Mouse (Mus musculus) forebrain, embryonic 15.5 days (tissue): ENCODE data around the gene Ly9. TPM values are rescaled to one million over a fixed set of nuclear protein-coding genes. Genes with fewer than 3 reads are reported as not detected.

Experiments
- ATAC-seq: fragments of 200-750 bp; cut with Nextera tagmentation; replicated peaks from 2 replicates; pipeline ENCODE4 v1.8.0; 2017; ENCODE audit warnings: mild to moderate bottlenecking, moderate TSS enrichment, moderate library complexity
- H3K27ac ChIP-seq: fragments of 300-500 bp; sonication (generic); replicated peaks from 2 replicates; pipeline ENCODE4 v1.5.1; 2015; ENCODE audit warnings: mild to moderate bottlenecking, inconsistent platforms
- H3K27me3 ChIP-seq: fragments of 300-500 bp; sonication (generic); 2 replicates; pipeline ENCODE4 v1.6.1; 2015; ENCODE audit warnings: inconsistent platforms
- H3K36me3 ChIP-seq: fragments of 300-500 bp; sonication (generic); 2 replicates; pipeline ENCODE4 v1.6.1; 2015; ENCODE audit warnings: mild to moderate bottlenecking, inconsistent platforms
- H3K4me1 ChIP-seq: fragments of 300-500 bp; sonication (generic); 2 replicates; pipeline ENCODE4 v1.6.1; 2015; ENCODE audit warnings: inconsistent platforms
- H3K4me2 ChIP-seq: fragments of 300-500 bp; sonication (generic); replicated peaks from 2 replicates; pipeline ENCODE4 v1.6.1; 2015; ENCODE audit warnings: mild to moderate bottlenecking, inconsistent platforms
- H3K4me3 ChIP-seq: fragments of 300-500 bp; sonication (generic); 2 replicates; pipeline ENCODE4 v1.5.1; 2015; ENCODE audit warnings: mild to moderate bottlenecking, inconsistent platforms
- H3K9ac ChIP-seq: fragments of 300-500 bp; sonication (generic); replicated peaks from 2 replicates; pipeline ENCODE4 v1.6.1; 2015; ENCODE audit warnings: mild to moderate bottlenecking, inconsistent platforms
- H3K9me3 ChIP-seq: fragments of 300-500 bp; sonication (generic); 2 replicates; pipeline ENCODE4 v1.6.1; 2016; ENCODE audit warnings: inconsistent platforms
- WGBS: fragments of 180-500 bp; shearing (Covaris S2); methylation state at CpG from one replicate; pipeline ENCODE4 v1.1.7; 2015; ENCODE audit warnings: mixed read lengths; 5-methylcytosine and 5-hydroxymethylcytosine counted together
- polyA plus RNA-seq: library from polyadenylated mRNA; unstranded; fragments of >200 nt; fragmentation: Nextera tagmentation; extraction: Ambion mirVana; gene quantifications from 2 replicates; pipeline ENCODE4 v1.2.1, GENCODE M21; 2015

Gene Ly9
- polyA plus RNA-seq = 0.37 TPM in 1 of 2 replicates, not detected in the other

DNA sequence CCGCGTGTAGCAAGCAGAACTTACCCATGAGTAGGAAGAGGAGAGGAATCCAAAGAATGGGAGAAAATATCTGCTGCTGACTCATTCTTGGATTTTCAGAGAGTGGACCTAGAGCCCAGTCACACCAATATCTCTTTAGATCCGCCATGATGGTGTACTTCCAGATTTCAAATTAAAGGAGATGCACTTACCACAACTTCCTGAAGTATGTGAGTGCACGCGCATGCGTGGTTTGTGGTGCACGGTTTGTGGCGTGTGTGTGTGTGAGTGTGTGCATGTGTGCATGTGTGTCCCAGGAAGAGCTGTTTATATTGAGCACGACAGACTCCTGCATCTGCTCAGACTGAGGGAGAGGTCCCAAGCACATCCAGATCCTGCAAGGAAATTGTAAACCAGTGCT, at the start of gene Ly9:
Ly9 (minus strand) TSS at position 235 of the 400 bp plus-strand sequence.
- Histone ChIP-seq H3K4me3 (no peak within 1 kb of the TSS), H3K9me3 (no peaks in the 10 kb centered on the region), H3K36me3 (no peaks in the 10 kb centered on the region), H3K4me2 (no peak within 1 kb of the TSS), H3K9ac (no peak within 1 kb of the TSS), H3K27ac (no peak within 1 kb of the TSS), H3K27me3 (no peaks in the 10 kb centered on the region), H3K4me1 (no peaks in the 10 kb centered on the region)
- ATAC-seq = no peak
- WGBS = 89% methylated on average over 9 of the region's 9 CpGs

DNA sequence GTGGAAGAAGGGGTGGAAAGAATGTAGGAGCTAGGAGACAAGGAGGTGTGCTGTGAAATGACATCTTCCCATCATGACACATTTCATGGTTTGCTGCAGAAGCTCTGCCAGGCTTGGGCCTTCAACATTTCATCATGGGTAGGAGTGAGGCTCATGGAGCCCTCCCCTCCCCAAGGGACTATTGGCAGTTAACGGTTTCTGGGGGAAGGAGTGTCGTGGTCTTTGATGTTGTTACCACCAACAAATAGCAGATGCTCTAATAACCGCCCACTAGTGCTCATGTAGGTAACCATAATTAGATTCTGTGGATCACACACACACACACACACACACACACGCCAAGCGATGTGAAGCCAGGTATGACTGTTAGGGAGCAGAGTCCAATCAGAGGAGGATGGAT, 45.5 kb upstream of the Ly9 start, which contains the start of gene Slamf7:
Slamf7 (minus strand) TSS at position 302 of the 400 bp plus-strand sequence.
- H3K9ac ChIP-seq = no peak within 1 kb of the TSS
- no peak within 1 kb of the TSS for H3K27ac ChIP-seq
- no peak within 1 kb of the TSS for H3K4me3 ChIP-seq
- no peaks in the 10 kb centered on the region for H3K4me1 ChIP-seq
- ATAC-seq = no peak
- no peak within 1 kb of the TSS for H3K4me2 ChIP-seq
- H3K9me3 ChIP-seq = no peaks in the 10 kb centered on the region
- H3K27me3 ChIP-seq = no peaks in the 10 kb centered on the region
- WGBS = 90% methylated on average over 5 of the region's 5 CpGs
- H3K36me3 ChIP-seq = no peaks in the 10 kb centered on the region

DNA sequence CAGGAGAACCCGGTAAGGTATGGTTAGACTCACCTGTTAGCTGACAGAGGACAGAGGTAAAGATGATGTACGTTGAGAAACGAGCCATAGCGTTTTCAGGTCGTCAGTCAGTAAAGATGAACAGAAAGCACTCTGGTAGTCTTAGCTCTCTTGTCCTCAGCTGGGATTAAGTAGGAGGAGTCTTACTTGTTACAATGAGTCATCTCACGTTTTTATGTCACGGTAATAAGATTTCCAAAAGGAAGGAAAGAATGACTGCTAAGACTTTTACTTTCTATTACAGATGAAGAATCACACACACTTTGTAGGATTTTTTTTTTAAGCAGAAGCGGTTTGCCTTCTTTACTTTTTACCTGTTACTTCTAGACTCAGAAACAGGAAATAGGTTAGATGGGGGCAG, 41.6 kb upstream of the Ly9 start:
- Histone ChIP-seq H3K36me3 (no peaks in the 10 kb centered on the region), H3K27me3 (no peaks in the 10 kb centered on the region), H3K9me3 (no peaks in the 10 kb centered on the region), H3K4me1 (no peaks in the 10 kb centered on the region), H3K9ac (no peak overlapping the region), H3K27ac (no peak overlapping the region), H3K4me2 (no peak overlapping the region), H3K4me3 (no peak overlapping the region)
- ATAC-seq = no peak
- 79% methylated on average over 8 of the region's 8 CpGs for WGBS

DNA sequence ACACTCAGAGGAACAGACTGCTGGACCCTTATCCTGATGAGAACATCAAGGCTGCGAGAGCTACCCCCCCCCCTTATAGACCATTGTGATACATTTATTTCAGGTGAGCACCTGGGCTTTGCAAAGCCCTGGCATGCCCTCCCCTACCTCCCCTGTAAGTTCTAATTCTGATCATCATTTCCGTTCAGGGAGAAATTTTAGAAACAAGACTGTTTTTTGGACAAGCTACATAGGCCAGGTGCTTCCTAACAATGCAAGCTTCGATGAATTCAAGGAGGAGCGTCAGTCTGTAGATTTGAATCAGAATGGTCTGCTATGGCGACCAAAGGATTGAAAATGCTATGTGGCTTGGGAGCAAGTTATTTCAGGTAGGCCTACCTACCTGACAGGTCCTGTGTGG, 40.5 kb upstream of the Ly9 start:
- no peak for ATAC-seq
- H3K4me1 ChIP-seq = no peaks in the 10 kb centered on the region
- no peaks in the 10 kb centered on the region for H3K27me3 ChIP-seq
- H3K4me3 ChIP-seq = no peak overlapping the region
- WGBS = 87% methylated on average over 5 of the region's 5 CpGs
- H3K9me3 ChIP-seq = no peaks in the 10 kb centered on the region
- H3K4me2 ChIP-seq = no peak overlapping the region
- H3K9ac ChIP-seq = no peak overlapping the region
- no peak overlapping the region for H3K27ac ChIP-seq
- no peaks in the 10 kb centered on the region for H3K36me3 ChIP-seq

DNA sequence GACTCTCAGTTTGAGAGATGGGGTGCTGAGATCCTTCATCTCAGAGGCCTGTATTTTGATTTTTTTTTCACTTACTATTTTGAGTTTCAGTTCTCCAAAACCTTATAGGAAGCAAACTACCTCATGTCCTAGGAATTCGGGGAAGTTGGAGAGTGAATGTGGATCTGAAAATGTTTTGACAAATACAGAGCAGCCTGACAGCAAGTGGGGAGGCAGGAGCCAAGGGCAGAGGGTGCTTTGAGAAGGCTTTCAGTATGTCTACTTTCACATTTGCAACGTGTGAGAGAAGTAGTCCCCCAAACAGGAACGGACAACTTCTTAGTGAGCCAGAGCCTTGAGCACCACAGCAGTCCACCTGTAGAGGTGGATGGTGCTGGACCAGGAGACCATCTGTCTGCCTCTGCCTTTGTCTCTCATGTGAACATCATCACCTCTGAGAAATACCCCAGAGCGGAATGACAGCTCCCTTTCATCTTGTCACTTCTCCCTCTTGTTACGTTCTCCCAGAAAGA, 39.3 kb upstream of the Ly9 start:
- ATAC-seq = no peak
- no peaks in the 10 kb centered on the region for H3K4me1 ChIP-seq
- no peak overlapping the region for H3K4me3 ChIP-seq
- H3K9ac ChIP-seq = no peak overlapping the region
- H3K36me3 ChIP-seq = no peaks in the 10 kb centered on the region
- H3K4me2 ChIP-seq = no peak overlapping the region
- WGBS = 83% methylated on average over 5 of the region's 5 CpGs
- H3K9me3 ChIP-seq = no peaks in the 10 kb centered on the region
- H3K27ac ChIP-seq = no peak overlapping the region
- H3K27me3 ChIP-seq = no peaks in the 10 kb centered on the region

DNA sequence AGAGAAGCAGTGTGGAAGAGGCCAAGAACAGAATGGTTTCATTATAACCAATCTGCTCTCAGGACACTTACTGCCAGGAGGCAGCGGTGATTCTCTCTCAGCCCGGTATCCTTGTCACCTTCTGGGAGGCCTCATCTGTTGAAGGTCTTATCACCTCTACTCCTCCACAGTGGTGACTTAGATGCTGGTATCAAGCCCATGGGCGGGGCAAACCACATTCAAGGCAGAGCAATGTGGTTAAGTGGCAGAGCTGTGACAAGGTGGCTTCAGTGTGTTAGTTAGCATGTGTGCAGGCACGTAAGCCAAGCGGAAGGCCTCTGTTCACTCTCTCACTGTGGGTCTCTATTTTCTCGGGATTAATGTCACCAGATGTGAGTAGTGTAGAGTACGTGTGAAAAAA, 36.4 kb upstream of the Ly9 start:
- 83% methylated on average over 7 of the region's 7 CpGs for WGBS
- H3K4me1 ChIP-seq = no peaks in the 10 kb centered on the region
- H3K9ac ChIP-seq = no peak overlapping the region
- no peaks in the 10 kb centered on the region for H3K9me3 ChIP-seq
- no peaks in the 10 kb centered on the region for H3K27me3 ChIP-seq
- H3K36me3 ChIP-seq = no peaks in the 10 kb centered on the region
- H3K27ac ChIP-seq = no peak overlapping the region
- ATAC-seq = no peak
- no peak overlapping the region for H3K4me2 ChIP-seq
- no peak overlapping the region for H3K4me3 ChIP-seq

DNA sequence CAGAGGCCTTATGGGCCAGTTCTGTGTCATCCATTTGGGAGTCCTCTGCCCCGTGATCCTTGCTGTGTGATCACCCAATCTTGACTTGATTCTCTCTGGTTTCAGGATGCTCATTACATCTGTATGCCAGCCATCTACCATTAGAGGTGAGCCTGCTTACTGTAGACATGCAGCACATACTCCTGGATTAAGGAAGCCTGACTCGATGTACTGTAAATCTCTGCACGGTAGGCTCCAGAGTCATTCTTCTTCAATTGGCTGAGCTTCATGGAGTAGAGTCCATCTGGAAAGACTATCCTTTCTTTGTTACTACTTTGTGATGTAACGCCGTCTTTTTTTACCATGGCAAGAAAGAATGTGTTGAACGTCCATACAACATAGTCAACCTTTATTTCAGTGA, 33.6 kb upstream of the Ly9 start:
- Histone ChIP-seq H3K9ac (no peak overlapping the region), H3K27me3 (no peaks in the 10 kb centered on the region), H3K36me3 (no peaks in the 10 kb centered on the region), H3K4me2 (no peak overlapping the region), H3K27ac (no peak overlapping the region), H3K4me3 (no peak overlapping the region), H3K4me1 (no peaks in the 10 kb centered on the region), H3K9me3 (no peaks in the 10 kb centered on the region)
- WGBS = 95% methylated on average over 6 of the region's 6 CpGs
- ATAC-seq = no peak

DNA sequence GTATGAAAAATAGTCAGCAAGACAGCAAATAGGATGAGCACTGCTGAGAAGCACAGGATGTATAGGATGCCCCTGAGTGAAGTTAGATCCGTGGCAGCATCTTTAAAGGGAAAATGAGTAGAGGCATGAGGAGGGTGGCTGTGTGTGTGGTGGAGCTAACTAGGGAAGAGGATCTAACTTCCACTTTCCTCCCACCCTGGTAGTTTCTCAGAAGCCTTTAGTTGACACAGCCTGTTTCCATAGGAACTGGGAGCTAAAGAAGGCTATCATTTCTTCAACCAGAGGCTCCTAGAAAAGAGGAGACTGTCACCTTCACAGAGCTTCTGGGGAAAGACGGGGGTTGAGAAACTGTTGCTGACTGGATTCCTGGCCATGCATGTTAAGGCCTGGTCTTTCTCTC, 31.5 kb upstream of the Ly9 start:
- Histone ChIP-seq H3K36me3 (no peaks in the 10 kb centered on the region), H3K27me3 (no peaks in the 10 kb centered on the region), H3K9ac (no peak overlapping the region), H3K4me1 (no peaks in the 10 kb centered on the region), H3K9me3 (no peaks in the 10 kb centered on the region), H3K27ac (no peak overlapping the region), H3K4me3 (no peak overlapping the region), H3K4me2 (no peak overlapping the region)
- no peak for ATAC-seq
- WGBS = 78% methylated on average over 2 of the region's 2 CpGs

DNA sequence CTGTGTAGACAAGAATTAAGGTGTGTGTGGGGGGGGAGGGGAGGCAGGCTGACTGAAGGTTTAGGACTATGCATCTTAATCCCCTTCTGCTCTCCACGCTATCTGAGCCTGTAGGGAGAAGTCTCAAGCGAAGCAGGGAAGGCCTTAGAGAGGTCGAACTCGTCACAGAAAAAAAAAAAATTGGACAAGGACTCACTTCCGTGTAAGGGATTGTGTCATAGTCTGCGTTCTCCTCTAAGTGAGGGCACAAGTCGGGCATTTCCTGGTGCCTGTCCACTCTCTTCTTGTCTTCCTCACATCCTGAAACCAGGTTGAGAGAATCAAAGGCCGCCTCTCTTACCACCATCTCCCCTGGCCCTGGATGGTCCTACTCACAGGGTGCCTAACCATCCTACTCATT, 29.9 kb upstream of the Ly9 start:
- Histone ChIP-seq H3K4me3 (no peak overlapping the region), H3K4me2 (no peak overlapping the region), H3K36me3 (no peaks in the 10 kb centered on the region), H3K27me3 (no peaks in the 10 kb centered on the region), H3K4me1 (no peaks in the 10 kb centered on the region), H3K27ac (no peak overlapping the region), H3K9me3 (no peaks in the 10 kb centered on the region), H3K9ac (no peak overlapping the region)
- 89% methylated on average over 8 of the region's 8 CpGs for WGBS
- ATAC-seq = no peak

DNA sequence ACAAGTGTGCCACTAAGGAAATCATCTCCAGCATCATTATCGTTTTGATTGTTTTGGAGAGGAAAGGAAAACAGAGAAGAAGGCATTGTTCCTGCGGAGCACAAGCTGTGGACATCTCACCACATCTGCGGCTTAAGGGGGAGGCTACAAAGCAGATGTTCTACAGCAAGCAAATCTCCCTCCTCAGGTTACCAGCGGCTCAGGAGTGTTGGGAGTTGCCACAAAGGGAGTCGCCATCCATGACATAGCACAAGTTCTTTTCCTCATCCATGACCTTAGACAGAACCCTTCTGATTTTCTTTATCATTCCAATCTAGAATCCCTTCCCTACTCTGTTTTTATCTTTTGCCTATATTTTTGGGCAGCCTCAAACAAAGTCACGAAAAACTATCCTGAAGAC, 28.5 kb upstream of the Ly9 start:
- Histone ChIP-seq H3K9me3 (no peaks in the 10 kb centered on the region), H3K36me3 (no peaks in the 10 kb centered on the region), H3K4me2 (no peak overlapping the region), H3K27me3 (no peaks in the 10 kb centered on the region), H3K4me3 (no peak overlapping the region), H3K4me1 (no peaks in the 10 kb centered on the region), H3K27ac (no peak overlapping the region), H3K9ac (no peak overlapping the region)
- ATAC-seq = no peak
- 66% methylated on average over 6 of the region's 6 CpGs for WGBS

DNA sequence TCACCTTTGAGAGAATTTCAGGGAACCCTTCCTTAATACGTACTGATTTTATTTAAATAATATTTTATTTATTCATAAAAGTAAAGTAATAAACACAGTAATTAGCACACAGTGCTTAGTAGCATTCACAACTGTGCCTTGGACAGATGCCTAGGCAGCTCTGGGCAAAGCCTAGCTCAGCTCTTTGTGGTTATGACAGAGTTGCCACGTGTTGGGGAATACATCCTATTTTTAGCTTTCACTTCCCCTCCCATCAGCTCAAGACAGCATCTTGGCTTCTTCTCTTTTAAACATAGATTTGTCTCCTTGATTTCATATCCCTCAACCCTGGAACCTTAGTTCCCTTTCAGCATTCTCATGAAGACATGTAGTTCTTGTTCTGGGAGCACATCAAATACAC, 24.2 kb upstream of the Ly9 start:
- H3K27me3 ChIP-seq = no peaks in the 10 kb centered on the region
- no peaks in the 10 kb centered on the region for H3K36me3 ChIP-seq
- no peak overlapping the region for H3K4me3 ChIP-seq
- H3K9ac ChIP-seq = no peak overlapping the region
- 54% methylated on average over 2 of the region's 2 CpGs for WGBS
- no peak overlapping the region for H3K27ac ChIP-seq
- ATAC-seq = peak; percentile 75
- H3K4me2 ChIP-seq = no peak overlapping the region
- H3K9me3 ChIP-seq = no peaks in the 10 kb centered on the region
- no peaks in the 10 kb centered on the region for H3K4me1 ChIP-seq

DNA sequence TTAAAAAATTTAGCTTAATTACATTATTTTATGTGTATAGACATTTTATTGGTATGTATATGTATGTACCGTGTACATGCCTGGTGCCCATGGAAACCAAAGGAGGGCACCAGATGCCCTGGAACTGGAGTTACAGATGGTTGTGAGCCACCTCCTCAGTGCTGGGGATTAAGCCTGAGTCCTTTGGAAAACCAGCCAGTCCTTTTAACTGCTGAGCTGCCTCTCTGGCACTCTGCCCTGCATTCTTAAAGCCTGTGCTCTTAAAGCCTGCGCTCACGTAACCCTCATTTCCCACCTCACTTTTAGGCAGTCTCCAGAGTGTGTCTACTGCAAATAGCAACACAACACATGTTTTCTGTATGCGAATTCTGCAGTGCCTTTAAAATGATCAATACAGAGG, 23.7 kb upstream of the Ly9 start:
- no peaks in the 10 kb centered on the region for H3K4me1 ChIP-seq
- no peaks in the 10 kb centered on the region for H3K27me3 ChIP-seq
- 62% methylated on average over 4 of the region's 4 CpGs for whole genome bisulfite sequencing
- H3K9me3 ChIP-seq = no peaks in the 10 kb centered on the region
- no peak overlapping the region for H3K4me3 ChIP-seq
- H3K9ac ChIP-seq = no peak overlapping the region
- peak; percentile 70 for ATAC-seq
- H3K36me3 ChIP-seq = no peaks in the 10 kb centered on the region
- no peak overlapping the region for H3K4me2 ChIP-seq
- H3K27ac ChIP-seq = no peak overlapping the region

DNA sequence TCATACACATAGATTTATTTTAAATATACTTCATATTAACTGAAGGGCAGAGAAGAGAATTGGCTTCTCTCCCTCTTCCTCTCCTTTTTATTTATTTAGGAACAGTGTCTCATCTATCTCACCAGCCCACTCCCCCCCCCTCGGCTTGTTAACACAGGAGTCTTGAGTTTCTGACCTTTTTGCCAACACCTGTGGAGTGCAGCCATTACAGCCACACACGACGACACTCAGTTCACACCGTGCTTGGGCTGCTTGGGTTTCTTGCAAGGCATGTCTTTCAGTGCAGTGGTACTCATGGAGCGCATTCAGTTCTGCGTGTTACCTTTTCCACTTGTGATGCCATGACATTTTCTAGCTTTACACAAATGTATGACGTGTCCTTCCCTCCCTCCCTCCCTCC, 22.8 kb upstream of the Ly9 start:
- Histone ChIP-seq H3K4me2 (no peak overlapping the region), H3K9ac (no peak overlapping the region), H3K4me1 (no peaks in the 10 kb centered on the region), H3K4me3 (no peak overlapping the region), H3K36me3 (no peaks in the 10 kb centered on the region), H3K9me3 (no peaks in the 10 kb centered on the region), H3K27me3 (no peaks in the 10 kb centered on the region), H3K27ac (no peak overlapping the region)
- no peak for ATAC-seq
- 90% methylated on average over 7 of the region's 7 CpGs for WGBS
